Mouse (Mus musculus) heart, embryonic 11.5 days (tissue): ENCODE results near the gene Pigv. TPM values are rescaled to one million over a fixed set of nuclear protein-coding genes. Genes with fewer than 3 reads are reported as not detected.
A peak's percentile ranks its signal among the peaks of the same experiment; 100 is the strongest.

Experiments used
- ATAC-seq: fragments of 200-750 bp; cut with Nextera tagmentation; replicated peaks from 2 replicates; pipeline ENCODE4 v1.8.0; 2017; ENCODE audit warnings: moderate library complexity; ENCODE audit not compliant: insufficient number of reproducible peaks, low FRiP score, low TSS enrichment
- H3K27ac ChIP-seq: fragments of 300-500 bp; sonication (generic); 2 replicates; pipeline ENCODE4 v1.5.1; 2014; ENCODE audit warnings: mild to moderate bottlenecking, low read depth, low read length
- H3K27me3 ChIP-seq: fragments of 300-500 bp; sonication (generic); 2 replicates; pipeline ENCODE4 v1.6.1; 2014; ENCODE audit warnings: mild to moderate bottlenecking, low read length, mixed read lengths; ENCODE audit not compliant: control insufficient read depth, insufficient read depth
- H3K36me3 ChIP-seq: fragments of 300-500 bp; sonication (generic); 2 replicates; pipeline ENCODE4 v1.6.1; 2014; ENCODE audit warnings: mild to moderate bottlenecking, low read length, moderate library complexity, mixed read lengths; ENCODE audit not compliant: control insufficient read depth, insufficient read depth
- H3K4me1 ChIP-seq: fragments of 300-500 bp; sonication (generic); 2 replicates; pipeline ENCODE4 v1.6.1; 2014; ENCODE audit warnings: low read length; ENCODE audit not compliant: control insufficient read depth, insufficient read depth
- H3K4me2 ChIP-seq: fragments of 300-500 bp; sonication (generic); 2 replicates; pipeline ENCODE4 v1.6.1; 2014; ENCODE audit warnings: mild to moderate bottlenecking, moderate library complexity
- H3K4me3 ChIP-seq: fragments of 300-500 bp; sonication (generic); 2 replicates; pipeline ENCODE4 v1.5.1; 2014; ENCODE audit warnings: low read depth, low read length
- H3K9ac ChIP-seq: fragments of 300-500 bp; sonication (generic); 2 replicates; pipeline ENCODE4 v1.6.1; 2014; ENCODE audit warnings: mild to moderate bottlenecking, low read depth, low read length, moderate library complexity
- H3K9me3 ChIP-seq: fragments of 300-500 bp; sonication (generic); replicated peaks from 2 replicates; pipeline ENCODE4 v1.6.1; 2016; ENCODE audit warnings: low read length; ENCODE audit not compliant: control insufficient read depth
- WGBS: fragments of 180-500 bp; shearing (Covaris S2); extraction: QIAGEN DNeasy Blood & Tissue Kit; methylation state at CpG from one replicate; pipeline ENCODE4 v1.1.7; 2014; ENCODE audit not compliant: insufficient replicate concordance; 5-methylcytosine and 5-hydroxymethylcytosine counted together
- polyA plus RNA-seq: library from polyadenylated mRNA; unstranded; fragments of >200 nt; fragmentation: Nextera tagmentation; extraction: Ambion mirVana; gene quantifications from 2 replicates; pipeline ENCODE4 v1.2.1, GENCODE M21; 2014

The Pigv gene
- polyA plus RNA-seq, 1 experiment from 2014 or later, result 13.9 TPM

GRCm38 (mm10) chr4:133629191-133629590 is 43.3 kb downstream of the Pigv start:
- Histone ChIP-seq H3K4me2 (no peak overlapping the region), H3K4me3 (no peak overlapping the region), H3K9me3 (no peaks in the 10 kb centered on the region), H3K4me1 (peaks cover 12% of the 10 kb centered on the region; the same call in 1 of the 2 replicates), H3K9ac (no peak overlapping the region), H3K36me3 (peaks cover 4% of the 10 kb centered on the region; the same call in 1 of the 2 replicates), H3K27me3 (no peaks in the 10 kb centered on the region), H3K27ac (no peak overlapping the region)
- no peak for ATAC-seq
- WGBS, result 69% methylated on average over 7 of the region's 7 CpGs

DNA sequence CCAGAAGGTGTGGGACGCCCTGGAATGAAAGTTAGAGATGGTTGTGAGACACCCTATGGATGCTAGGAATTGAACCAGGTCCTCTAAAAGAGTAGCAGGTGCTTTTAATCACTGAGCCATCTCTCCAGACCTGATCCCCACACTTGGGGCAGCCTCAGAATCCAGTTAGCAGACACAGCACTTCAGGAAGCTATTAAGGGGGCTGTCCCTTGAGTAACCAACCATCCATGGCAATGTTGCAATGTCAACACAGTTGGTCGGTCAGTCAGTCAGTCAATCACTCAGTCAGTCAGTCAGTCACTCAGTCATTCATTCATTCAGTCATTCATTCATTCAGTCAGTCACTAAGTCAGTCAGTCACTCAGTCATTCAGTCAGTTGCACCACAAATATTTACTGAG is 43.9 kb downstream of the Pigv start:
- Histone ChIP-seq H3K9ac (no peak overlapping the region), H3K9me3 (no peaks in the 10 kb centered on the region), H3K4me2 (no peak overlapping the region), H3K27ac (no peak overlapping the region), H3K4me3 (no peak overlapping the region), H3K36me3 (peaks cover 6% of the 10 kb centered on the region; the same call in 1 of the 2 replicates), H3K4me1 (peaks cover 12% of the 10 kb centered on the region; the same call in 1 of the 2 replicates), H3K27me3 (no peaks in the 10 kb centered on the region)
- no peak for ATAC-seq
- 72% methylated on average over 2 of the region's 2 CpGs for WGBS

DNA sequence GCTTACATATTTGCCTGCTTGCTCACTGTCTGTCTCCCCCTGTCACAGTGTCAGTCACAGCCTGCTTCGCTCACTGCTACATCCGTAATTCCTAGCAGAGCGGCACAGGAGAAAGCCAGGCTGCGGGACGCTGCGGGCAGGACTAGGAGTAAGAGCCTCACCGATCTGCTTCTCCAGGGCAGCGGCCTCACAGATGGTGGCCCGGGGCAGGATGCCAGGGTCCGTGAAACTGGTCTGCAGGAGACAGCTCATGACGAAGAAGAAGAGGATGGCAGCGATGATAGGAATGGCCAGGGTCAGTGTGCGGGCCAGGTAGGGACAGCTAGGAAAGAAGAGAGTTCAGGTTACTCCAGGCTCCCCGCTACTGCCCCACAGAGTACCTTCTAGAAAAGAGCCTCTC is 45.4 kb downstream of the Pigv start:
- peaks cover 7% of the 10 kb centered on the region; the same call in 1 of the 2 replicates for H3K4me1 ChIP-seq
- H3K4me2 ChIP-seq, result no peak overlapping the region
- 91% methylated on average over 14 of the region's 14 CpGs for WGBS
- peaks cover 6% of the 10 kb centered on the region; the same call in 1 of the 2 replicates for H3K36me3 ChIP-seq
- no peaks in the 10 kb centered on the region for H3K27me3 ChIP-seq
- H3K9me3 ChIP-seq, result no peaks in the 10 kb centered on the region
- H3K9ac ChIP-seq, result no peak overlapping the region
- H3K4me3 ChIP-seq, result no peak overlapping the region
- ATAC-seq, result no peak
- H3K27ac ChIP-seq, result no peak overlapping the region

- no peak overlapping the region for H3K27ac ChIP-seq
- ATAC-seq, result no peak
- peaks cover 6% of the 10 kb centered on the region; the same call in 1 of the 2 replicates for H3K4me1 ChIP-seq
- H3K9ac ChIP-seq, result no peak overlapping the region
- no peaks in the 10 kb centered on the region for H3K9me3 ChIP-seq
- H3K36me3 ChIP-seq, result peaks cover 6% of the 10 kb centered on the region; the same call in 1 of the 2 replicates
- WGBS, result 83% methylated on average over 9 of the region's 9 CpGs
- no peak overlapping the region for H3K4me2 ChIP-seq
- H3K27me3 ChIP-seq, result no peaks in the 10 kb centered on the region
- no peak overlapping the region for H3K4me3 ChIP-seq
Observed at GRCm38 (mm10) chr4:133626621-133627020, 45.8 kb downstream of the Pigv start.

DNA sequence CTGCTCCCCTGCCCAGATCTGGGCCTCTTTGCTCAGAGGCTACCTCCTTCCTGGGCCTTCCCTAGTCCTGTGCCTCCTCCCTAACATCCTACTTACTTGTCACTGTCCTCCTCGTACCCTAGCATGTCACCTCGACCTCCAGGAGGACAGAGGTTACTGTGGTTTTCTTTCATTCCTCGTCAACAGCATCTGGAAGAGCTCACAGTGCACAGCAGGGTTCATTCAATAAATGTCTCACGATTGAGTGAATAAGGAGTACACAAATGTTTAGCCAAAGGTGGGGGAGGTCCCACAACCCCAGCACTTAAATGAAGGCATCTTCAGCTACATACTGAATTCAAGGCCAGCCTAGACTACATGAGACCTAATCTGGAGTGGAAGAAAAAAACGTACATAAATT is 46.2 kb downstream of the Pigv start:
- Histone ChIP-seq H3K4me1 (peaks cover 3% of the 10 kb centered on the region; the same call in 1 of the 2 replicates), H3K9me3 (no peaks in the 10 kb centered on the region), H3K9ac (no peak overlapping the region), H3K36me3 (peaks cover 6% of the 10 kb centered on the region; the same call in 1 of the 2 replicates), H3K4me3 (no peak overlapping the region), H3K4me2 (no peak overlapping the region), H3K27ac (peak overlapping the region; percentile 76), H3K27me3 (no peaks in the 10 kb centered on the region)
- WGBS, result 63% methylated on average over 5 of the region's 5 CpGs
- no peak for ATAC-seq

DNA sequence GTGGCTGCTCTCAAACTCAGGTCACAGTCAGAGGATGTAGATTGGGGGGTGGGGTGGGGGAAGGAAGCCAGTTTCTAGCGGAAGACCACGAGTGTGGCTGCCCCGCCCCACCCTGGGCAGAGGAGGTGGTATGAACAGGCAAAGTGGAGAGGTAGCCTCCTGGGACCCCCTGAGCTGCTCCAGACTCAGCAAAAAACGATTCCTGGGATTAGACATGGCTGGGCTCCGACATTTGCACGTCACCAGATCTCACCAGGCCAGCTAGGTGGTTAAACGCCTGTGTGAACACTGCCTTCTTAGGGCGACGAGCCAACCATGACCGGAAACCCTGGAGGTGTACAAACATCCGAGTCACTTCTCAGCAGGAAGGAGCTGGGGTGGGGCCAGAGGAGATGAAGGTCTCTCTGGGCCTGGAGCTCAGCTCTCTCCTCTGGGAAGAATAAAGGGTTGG is 46.8 kb downstream of the Pigv start:
- H3K27ac ChIP-seq, result peak overlapping the region; percentile 76
- H3K9ac ChIP-seq, result no peak overlapping the region
- no peaks in the 10 kb centered on the region for H3K27me3 ChIP-seq
- H3K36me3 ChIP-seq, result peaks cover 6% of the 10 kb centered on the region; the same call in 1 of the 2 replicates
- 60% methylated on average over 11 of the region's 11 CpGs for WGBS
- 0 out of 2 replicates have a peak, but pooled peaks have one; percentile 50 for ATAC-seq
- H3K4me3 ChIP-seq, result no peak overlapping the region
- no peaks in the 10 kb centered on the region for H3K9me3 ChIP-seq
- H3K4me1 ChIP-seq, result 0 out of 2 replicates have a peak, but pooled peaks cover 2% of the 10 kb centered on the region
- no peak overlapping the region for H3K4me2 ChIP-seq

GRCm38 (mm10) chr4:133624830-133625229 is 47.6 kb downstream of the Pigv start:
- H3K4me1 ChIP-seq, result peaks cover 9% of the 10 kb centered on the region; the same call in 1 of the 2 replicates
- no peaks in the 10 kb centered on the region for H3K9me3 ChIP-seq
- H3K4me2 ChIP-seq, result no peak overlapping the region
- no peak overlapping the region for H3K27ac ChIP-seq
- H3K36me3 ChIP-seq, result peaks cover 6% of the 10 kb centered on the region; the same call in 1 of the 2 replicates
- H3K9ac ChIP-seq, result no peak overlapping the region
- H3K4me3 ChIP-seq, result no peak overlapping the region
- no peak for ATAC-seq
- H3K27me3 ChIP-seq, result no peaks in the 10 kb centered on the region
- WGBS, result 76% methylated on average over 7 of the region's 7 CpGs

DNA sequence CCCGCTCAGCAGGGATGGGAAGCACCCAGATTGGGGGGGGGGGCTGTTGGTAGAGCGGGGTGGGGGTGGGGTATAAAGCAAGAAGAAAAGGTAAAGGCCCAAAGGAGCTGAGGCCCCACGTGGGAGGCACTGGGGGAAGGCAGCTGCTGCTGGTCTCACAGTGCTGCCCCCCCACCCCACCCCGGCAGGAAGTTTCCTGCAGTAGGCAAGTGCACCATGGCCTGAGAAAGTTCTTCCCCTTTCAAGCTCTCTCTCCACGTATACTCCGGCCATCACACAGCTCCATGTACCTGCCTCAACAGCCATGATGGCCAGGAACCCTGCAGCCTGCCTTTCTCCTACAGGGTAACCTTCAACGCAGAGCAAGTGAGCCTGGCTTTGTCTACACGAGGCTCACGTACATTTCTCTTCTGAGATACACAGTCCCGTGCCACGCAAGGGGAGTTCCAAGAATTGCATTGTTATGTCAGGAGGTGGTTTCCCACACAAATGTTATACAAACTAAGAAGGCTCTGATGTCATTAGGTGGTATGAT is 50.2 kb downstream of the Pigv start:
- Histone ChIP-seq H3K4me2 (no peak overlapping the region), H3K27me3 (no peaks in the 10 kb centered on the region), H3K4me3 (no peak overlapping the region)

GRCm38 (mm10) chr4:133620668-133621067 is 51.8 kb downstream of the Pigv start:
- no peak for ATAC-seq
- H3K36me3 ChIP-seq, result peaks cover 6% of the 10 kb centered on the region
- 77% methylated on average over 8 of the region's 8 CpGs for WGBS
- no peak overlapping the region for H3K4me3 ChIP-seq
- H3K27me3 ChIP-seq, result no peaks in the 10 kb centered on the region
- peaks cover 12% of the 10 kb centered on the region; the same call in 1 of the 2 replicates for H3K4me1 ChIP-seq
- no peaks in the 10 kb centered on the region for H3K9me3 ChIP-seq
- no peak overlapping the region for H3K4me2 ChIP-seq
- H3K9ac ChIP-seq, result peak overlapping the region; percentile 34; the same call in 1 of the 2 replicates
- no peak overlapping the region for H3K27ac ChIP-seq

More for the DNA sequence above, 50.2 kb downstream of the Pigv start:
- peaks cover 6% of the 10 kb centered on the region; the same call in 1 of the 2 replicates for H3K36me3 ChIP-seq
- WGBS, result 68% methylated on average over 11 of the region's 11 CpGs
- no peak overlapping the region for H3K9ac ChIP-seq
- H3K27ac ChIP-seq, result no peak overlapping the region
- H3K9me3 ChIP-seq, result no peaks in the 10 kb centered on the region
- no peak for ATAC-seq
- peaks cover 12% of the 10 kb centered on the region; the same call in 1 of the 2 replicates for H3K4me1 ChIP-seq
